Mouse (Mus musculus) intestine, embryonic 16.5 days (tissue): ENCODE data around the gene Unc13a. TPM values are rescaled to one million over a fixed set of nuclear protein-coding genes. Genes with fewer than 3 reads are reported as not detected.

Experiments
- ATAC-seq: fragments of 200-750 bp; cut with Nextera tagmentation; 2 replicates; pipeline ENCODE4 v1.8.0; 2017; ENCODE audit warnings: moderate TSS enrichment, moderate library complexity
- H3K27ac ChIP-seq: fragments of 300-500 bp; sonication (generic); 2 replicates; pipeline ENCODE4 v1.5.1; 2014; ENCODE audit warnings: mild to moderate bottlenecking, low read length
- H3K27me3 ChIP-seq: fragments of 300-500 bp; sonication (generic); replicated peaks from 2 replicates; pipeline ENCODE4 v1.6.1; 2014; ENCODE audit warnings: low read length, control low read depth, mixed read lengths; ENCODE audit not compliant: control insufficient read depth, insufficient read depth
- H3K36me3 ChIP-seq: fragments of 300-500 bp; sonication (generic); 2 replicates; pipeline ENCODE4 v1.6.1; 2014; ENCODE audit warnings: low read length, control low read depth; ENCODE audit not compliant: control insufficient read depth, insufficient read depth
- H3K4me1 ChIP-seq: fragments of 300-500 bp; sonication (generic); 2 replicates; pipeline ENCODE4 v1.6.1; 2014; ENCODE audit warnings: low read length, control low read depth, mixed read lengths; ENCODE audit not compliant: control insufficient read depth, insufficient read depth
- H3K4me2 ChIP-seq: fragments of 300-500 bp; sonication (generic); 2 replicates; pipeline ENCODE4 v1.6.1; 2014; ENCODE audit warnings: low read depth, low read length, control low read depth
- H3K4me3 ChIP-seq: fragments of 300-500 bp; sonication (generic); 2 replicates; pipeline ENCODE4 v1.5.1; 2014; ENCODE audit warnings: mild to moderate bottlenecking, low read length
- H3K9ac ChIP-seq: fragments of 300-500 bp; sonication (generic); 2 replicates; pipeline ENCODE4 v1.6.1; 2014; ENCODE audit warnings: low read depth, low read length
- H3K9me3 ChIP-seq: fragments of 300-500 bp; sonication (generic); 2 replicates; pipeline ENCODE4 v1.6.1; 2016; ENCODE audit warnings: low read length, control low read depth; ENCODE audit not compliant: control insufficient read depth
- WGBS: fragments of 180-500 bp; shearing (Covaris S2); extraction: QIAGEN DNeasy Blood & Tissue Kit; methylation state at CpG from one replicate; pipeline ENCODE4 v1.1.7; 2014; 5-methylcytosine and 5-hydroxymethylcytosine counted together
- polyA plus RNA-seq: library from polyadenylated mRNA; unstranded; fragments of >200 nt; fragmentation: Nextera tagmentation; extraction: Ambion mirVana; gene quantifications from 2 replicates; pipeline ENCODE4 v1.2.1, GENCODE M21; 2015

The Unc13a gene
- polyA plus RNA-seq, 1 experiment from 2014 or later = 0.98 TPM

- Histone ChIP-seq H3K27ac (no peak overlapping the region), H3K4me3 (no peak overlapping the region), H3K36me3 (no peaks in the 10 kb centered on the region), H3K4me2 (0 out of 2 replicates have a peak overlapping the region, but pooled peaks have one; percentile 9), H3K9ac (no peak overlapping the region), H3K27me3 (peaks cover 49% of the 10 kb centered on the region), H3K9me3 (no peaks in the 10 kb centered on the region), H3K4me1 (peaks cover 22% of the 10 kb centered on the region)
- no peak for ATAC-seq
- WGBS = 16% methylated on average over 21 of the region's 21 CpGs
Measured at GRCm38 (mm10) chr8:71680471-71680870, 8.9 kb upstream of the Unc13a start.

GRCm38 (mm10) chr8:71679550-71680168 lies 8.1 kb upstream of the Unc13a start:
- H3K4me1 ChIP-seq = peaks cover 21% of the 10 kb centered on the region
- H3K27ac ChIP-seq = no peak overlapping the region
- no peaks in the 10 kb centered on the region for H3K9me3 ChIP-seq
- H3K27me3 ChIP-seq = peaks cover 41% of the 10 kb centered on the region
- H3K4me2 ChIP-seq = peak overlapping the region; percentile 59
- ATAC-seq = no peak; the same call in 1 of the 2 replicates
- H3K36me3 ChIP-seq = no peaks in the 10 kb centered on the region
- H3K4me3 ChIP-seq = peak overlapping the region; percentile 33
- peak overlapping the region; percentile 54 for H3K9ac ChIP-seq
- WGBS = 9% methylated on average over 46 of the region's 46 CpGs

- Histone ChIP-seq H3K27ac (no peak overlapping the region), H3K27me3 (peaks cover 36% of the 10 kb centered on the region), H3K4me2 (peak overlapping the region; percentile 59), H3K4me1 (peaks cover 21% of the 10 kb centered on the region), H3K9ac (peak overlapping the region; percentile 54), H3K9me3 (no peaks in the 10 kb centered on the region), H3K4me3 (peak overlapping the region; percentile 33), H3K36me3 (no peaks in the 10 kb centered on the region)
- no peak for ATAC-seq
- 32% methylated on average over 16 of the region's 16 CpGs for WGBS
Measured at GRCm38 (mm10) chr8:71679116-71679515, 7.6 kb upstream of the Unc13a start.

GRCm38 (mm10) chr8:71678216-71678615 lies 6.7 kb upstream of the Unc13a start:
- 68% methylated on average over 4 of the region's 4 CpGs for WGBS
- ATAC-seq = no peak
- Histone ChIP-seq H3K27me3 (peaks cover 27% of the 10 kb centered on the region), H3K4me2 (no peak overlapping the region), H3K4me1 (peaks cover 21% of the 10 kb centered on the region), H3K9ac (no peak overlapping the region), H3K27ac (no peak overlapping the region), H3K9me3 (no peaks in the 10 kb centered on the region), H3K36me3 (no peaks in the 10 kb centered on the region), H3K4me3 (no peak overlapping the region)

- H3K9ac ChIP-seq = 0 out of 2 replicates have a peak overlapping the region, but pooled peaks have one; percentile 24
- peaks cover 21% of the 10 kb centered on the region for H3K4me1 ChIP-seq
- peak overlapping the region; percentile 84; the same call in 1 of the 2 replicates for H3K4me2 ChIP-seq
- no peaks in the 10 kb centered on the region for H3K9me3 ChIP-seq
- no peaks in the 10 kb centered on the region for H3K36me3 ChIP-seq
- H3K4me3 ChIP-seq = no peak overlapping the region
- no peak for ATAC-seq
- H3K27ac ChIP-seq = no peak overlapping the region
- peaks cover 20% of the 10 kb centered on the region for H3K27me3 ChIP-seq
Measured at GRCm38 (mm10) chr8:71677555-71677954, 6.0 kb upstream of the Unc13a start.

- peak overlapping the region; percentile 79 for H3K4me3 ChIP-seq
- no peaks in the 10 kb centered on the region for H3K9me3 ChIP-seq
- H3K27ac ChIP-seq = peak overlapping the region; percentile 87
- peaks cover 14% of the 10 kb centered on the region for H3K27me3 ChIP-seq
- H3K9ac ChIP-seq = peak overlapping the region; percentile 88
- peak overlapping the region; percentile 84 for H3K4me2 ChIP-seq
- no peaks in the 10 kb centered on the region for H3K36me3 ChIP-seq
- H3K4me1 ChIP-seq = peaks cover 25% of the 10 kb centered on the region
- 57% methylated on average over 9 of the region's 9 CpGs for WGBS
- ATAC-seq = no peak
Measured at GRCm38 (mm10) chr8:71676803-71677202, 5.2 kb upstream of the Unc13a start.

- peak within 1 kb of the TSS; percentile 84 for H3K4me2 ChIP-seq
- peaks cover 29% of the 10 kb centered on the region for H3K4me1 ChIP-seq
- H3K27ac ChIP-seq = peak within 1 kb of the TSS; percentile 87
- H3K9me3 ChIP-seq = no peaks in the 10 kb centered on the region
- peak within 1 kb of the TSS; percentile 88 for H3K9ac ChIP-seq
- WGBS = 3% methylated on average over 36 of the region's 40 CpGs
- peaks cover 12% of the 10 kb centered on the region for H3K27me3 ChIP-seq
- no peaks in the 10 kb centered on the region for H3K36me3 ChIP-seq
- peak; percentile 64 for ATAC-seq
- peak within 1 kb of the TSS; percentile 79 for H3K4me3 ChIP-seq
Measured at GRCm38 (mm10) chr8:71676020-71676741, 4.6 kb upstream of the Unc13a start, which contains the start of gene Jak3. Gene Jak3 (plus strand): TSS chr8:71676296.

- Histone ChIP-seq H3K9ac (peak overlapping the region; percentile 88), H3K27me3 (peaks cover 10% of the 10 kb centered on the region), H3K27ac (peak overlapping the region; percentile 87), H3K4me1 (peaks cover 32% of the 10 kb centered on the region), H3K4me3 (peak overlapping the region; percentile 79), H3K36me3 (no peaks in the 10 kb centered on the region), H3K4me2 (peak overlapping the region; percentile 84), H3K9me3 (no peaks in the 10 kb centered on the region)
- no peak for ATAC-seq
- WGBS = 37% methylated on average over 9 of the region's 9 CpGs
Measured at GRCm38 (mm10) chr8:71675456-71676019, 4.0 kb upstream of the Unc13a start.

- Histone ChIP-seq H3K9me3 (no peaks in the 10 kb centered on the region), H3K36me3 (no peaks in the 10 kb centered on the region), H3K27ac (no peak overlapping the region), H3K9ac (no peak overlapping the region), H3K27me3 (peaks cover 7% of the 10 kb centered on the region), H3K4me3 (no peak overlapping the region), H3K4me1 (peaks cover 27% of the 10 kb centered on the region), H3K4me2 (no peak overlapping the region)
- whole genome bisulfite sequencing = 66% methylated on average over 2 of the region's 2 CpGs
- no peak for ATAC-seq
Measured at GRCm38 (mm10) chr8:71674071-71674470, 2.5 kb upstream of the Unc13a start.
